Mouse (Mus musculus) liver, embryonic 16.5 days (tissue): ENCODE results near the gene Sox21. TPM values are rescaled to one million over a fixed set of nuclear protein-coding genes. Genes with fewer than 3 reads are reported as not detected.

Experiments used
- microRNA-seq: library from miRNA; unstranded; fragments of <30 nt; microRNA quantifications from one replicate; pipeline ENCODE4, GENCODE M21; 2016
- polyA plus RNA-seq: library from polyadenylated mRNA; unstranded; fragments of >200 nt; fragmentation: Nextera tagmentation; extraction: Ambion mirVana; gene quantifications from 2 replicates; pipeline ENCODE4 v1.2.1, GENCODE M21; 2015

Gene Sox21
- polyA plus RNA-seq, 1 experiment from 2014 or later, result not detected

Small RNA genes within 50 kb of the gene (microRNA-seq; reads per million reads assigned to microRNA genes)
- gene Mir6241, result not detected

Other genes with a start within 250 kb of the Sox21 start
- 0.28 and 0.33 TPM in 2 replicates for gene Dct, start 184.8 kb downstream of the Sox21 start, polyA plus RNA-seq
- gene Tgds, start 104.3 kb downstream of the Sox21 start, polyA plus RNA-seq, result 13.0 and 14.2 TPM in 2 replicates
- 10.0 and 10.3 TPM in 2 replicates for gene Gpr180, start 99.9 kb downstream of the Sox21 start, polyA plus RNA-seq
- gene Gm9376, start 29.9 kb upstream of the Sox21 start, polyA plus RNA-seq, result not detected in 2 replicates